Mouse (Mus musculus) left cerebral cortex, adult 8-10 months (tissue): ENCODE measurements at regions not wholly inside any gene's neighbourhood (a gene's known extent, or its start where the extent isn't known, plus 50 kb on each side); places are given as distances from the start of the nearest gene placed in this dataset.

Experiments used
- DNase-seq, 2 experiments: peaks; one replicate each; pipeline ENCODE4 v3.0.0; 2022; ENCODE audit warnings: low spot score in 2 of 2

GRCm38 (mm10) chr6:76697146-76697891 is 199.7 kb upstream of the Gm9008 start:
- DNase-seq: peak in 1 of 2 experiments; percentile 69

GRCm38 (mm10) chr6:76688831-76689230 is 191.2 kb upstream of the Gm9008 start:
- no peak for DNase-seq

GRCm38 (mm10) chr6:76639583-76639982 is 142.0 kb upstream of the Gm9008 start:
- DNase-seq: no peak

- DNase-seq: no peak
Measured at GRCm38 (mm10) chr6:76628379-76628778, 130.8 kb upstream of the Gm9008 start.

GRCm38 (mm10) chr6:76621499-76621898 is 123.9 kb upstream of the Gm9008 start:
- DNase-seq: no peak

- DNase-seq: no peak
Measured at GRCm38 (mm10) chr6:76620754-76621204, 123.2 kb upstream of the Gm9008 start.
